Mouse (Mus musculus) large intestine, adult 2 months (tissue): ENCODE results near the gene Macf1. TPM values are rescaled to one million over a fixed set of nuclear protein-coding genes. Genes with fewer than 3 reads are reported as not detected.
A peak's percentile ranks its signal among the peaks of the same experiment; 100 is the strongest.

Source experiments
- DNase-seq: peaks from one replicate; pipeline ENCODE4 v3.0.0-alpha.2; 2012; ENCODE audit warnings: low read depth, low spot score
- WGBS: fragments of 180-500 bp; shearing (Covaris S2); methylation state at CpG from one replicate; pipeline ENCODE4 v1.1.7; 2018; 5-methylcytosine and 5-hydroxymethylcytosine counted together
- polyA plus RNA-seq: library from polyadenylated mRNA; depleted of rRNA; stranded (reverse); fragments of >200 nt; gene quantifications from 2 replicates; pipeline ENCODE4 v1.2.3, GENCODE M21; 2012

Gene Macf1
- polyA plus RNA-seq, 1 experiment = 23.4 TPM

GRCm38 (mm10) chr4:123395435-123396000 is 288.6 kb downstream of the Macf1 start:
- DNase-seq = no peak

DNA sequence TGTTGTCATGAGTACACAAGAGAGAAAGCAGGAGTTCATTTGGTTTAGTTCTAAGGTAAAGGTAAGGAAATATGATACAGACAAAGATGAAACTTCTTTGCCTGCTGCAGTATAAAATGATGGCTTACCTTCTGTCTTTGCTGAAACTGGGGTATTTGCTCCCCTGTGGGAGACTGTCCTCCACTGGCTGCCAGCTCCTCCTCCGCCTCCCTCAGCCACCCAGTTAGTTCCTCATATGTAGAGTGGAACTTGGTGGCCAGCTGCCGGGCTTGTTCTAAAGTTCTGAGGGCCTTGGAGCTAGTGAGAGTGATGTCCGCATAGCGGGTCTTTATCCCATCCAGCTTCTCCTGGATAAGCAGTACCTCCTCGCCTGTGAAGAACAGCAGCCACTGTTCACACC is 289.3 kb downstream of the Macf1 start:
- DNase-seq = no peak
- 94% methylated on average over 5 of the region's 5 CpGs for WGBS

More at GRCm38 (mm10) chr4:123395435-123396000, 288.6 kb downstream of the Macf1 start:
- 98% methylated on average over 2 of the region's 2 CpGs for WGBS

DNA sequence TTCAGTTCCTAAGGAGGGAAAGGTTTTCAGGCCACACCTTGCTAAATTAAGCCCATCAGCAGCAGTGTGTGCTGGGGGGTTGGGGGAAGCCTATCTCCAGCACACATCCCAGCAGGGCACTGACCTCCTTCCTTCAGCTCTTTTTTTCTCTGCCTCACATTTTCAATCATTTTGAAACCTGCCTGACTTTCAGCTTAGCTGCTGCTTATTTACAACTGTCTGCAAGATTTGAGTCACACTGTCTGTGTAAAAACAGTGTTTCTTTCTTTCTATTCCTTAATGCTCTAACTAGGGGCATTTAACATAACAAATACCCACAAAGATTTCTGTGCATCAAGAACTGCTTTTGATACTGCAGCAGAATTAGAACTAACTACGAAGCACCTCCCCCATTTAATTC is 289.9 kb downstream of the Macf1 start:
- WGBS = 96% methylated on average over 1 of the region's 1 CpGs
- DNase-seq = no peak

DNA sequence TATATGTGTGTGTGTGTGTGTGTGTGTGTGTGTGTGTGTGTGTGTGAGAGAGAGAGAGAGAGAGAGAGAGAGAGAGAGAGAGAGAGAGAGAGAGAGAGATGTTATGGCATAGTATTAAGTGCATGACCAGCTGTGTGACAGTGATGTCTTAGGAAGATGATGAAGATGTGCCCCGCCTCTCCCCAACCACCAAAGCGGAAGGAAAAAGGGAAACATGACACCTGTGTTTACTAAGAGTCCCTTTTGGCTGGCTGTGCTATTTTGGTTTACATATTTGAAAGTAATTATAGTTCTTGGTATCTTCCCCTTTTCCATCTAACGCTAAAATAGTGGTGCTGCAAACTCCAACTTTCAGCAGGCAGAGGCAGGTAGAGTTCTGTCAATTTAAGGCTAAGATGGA is 291.2 kb downstream of the Macf1 start:
- DNase-seq = no peak
- 94% methylated on average over 3 of the region's 3 CpGs for WGBS

- no peak for DNase-seq
- WGBS = 100% methylated on average over 1 of the region's 1 CpGs
Observed at GRCm38 (mm10) chr4:123392187-123392586, 292.0 kb downstream of the Macf1 start.

- 72% methylated on average over 1 of the region's 1 CpGs for WGBS
Observed at GRCm38 (mm10) chr4:123385028-123385427, 299.1 kb downstream of the Macf1 start.

GRCm38 (mm10) chr4:123383173-123383572 is 301.0 kb downstream of the Macf1 start:
- no peak for DNase-seq
- WGBS = 90% methylated on average over 7 of the region's 7 CpGs

More at GRCm38 (mm10) chr4:123385028-123385427, 299.1 kb downstream of the Macf1 start:
- no peak for DNase-seq

- no peak for DNase-seq
- 92% methylated on average over 4 of the region's 4 CpGs for WGBS
Observed at GRCm38 (mm10) chr4:123382051-123382450, 302.1 kb downstream of the Macf1 start.

DNA sequence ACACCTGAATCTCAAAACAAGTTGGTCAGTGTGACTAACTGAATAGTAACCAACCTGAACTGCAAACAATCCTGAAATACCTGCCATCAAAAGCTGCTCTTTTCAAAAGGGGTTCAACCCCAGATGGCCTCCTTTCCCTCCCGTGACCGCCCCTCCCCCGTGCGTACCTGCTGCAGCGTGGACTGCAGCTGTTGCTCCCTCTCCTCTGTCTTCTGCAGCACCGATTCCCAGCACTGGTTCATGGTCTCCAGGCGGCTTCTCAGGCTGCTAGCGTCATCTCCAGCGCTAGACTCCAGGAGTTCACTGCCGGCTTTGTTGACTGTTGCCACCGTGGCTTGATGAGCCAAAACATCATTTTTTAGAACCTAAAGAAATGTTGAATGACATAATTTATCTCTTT is 302.6 kb downstream of the Macf1 start:
- 93% methylated on average over 11 of the region's 11 CpGs for WGBS

GRCm38 (mm10) chr4:123376031-123376430 is 308.1 kb downstream of the Macf1 start:
- WGBS = 94% methylated on average over 3 of the region's 3 CpGs
- no peak for DNase-seq

More for the DNA sequence above, 302.6 kb downstream of the Macf1 start:
- DNase-seq = no peak

- 89% methylated on average over 12 of the region's 12 CpGs for WGBS
- DNase-seq = no peak
Observed at GRCm38 (mm10) chr4:123374316-123375008, 309.7 kb downstream of the Macf1 start.

DNA sequence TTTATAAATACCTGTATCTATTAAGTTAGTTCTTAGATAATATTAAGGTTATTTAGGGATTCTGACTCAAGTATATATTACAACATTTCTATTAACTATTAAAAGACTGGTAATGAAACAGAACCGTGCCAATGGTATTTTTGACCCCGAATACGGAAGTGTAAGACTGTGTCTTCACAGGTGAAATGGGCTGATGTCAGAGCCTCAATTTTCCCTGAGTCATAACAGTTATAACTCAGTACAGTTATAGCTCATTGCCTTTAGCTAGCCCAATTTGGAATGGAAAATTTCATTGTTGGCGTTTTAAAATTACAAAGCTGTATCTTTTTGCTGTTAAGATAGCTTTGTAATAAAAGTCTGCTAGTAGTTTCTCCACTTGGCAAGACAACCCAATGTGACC is 320.6 kb downstream of the Macf1 start:
- DNase-seq = no peak
- WGBS = 86% methylated on average over 4 of the region's 4 CpGs

DNA sequence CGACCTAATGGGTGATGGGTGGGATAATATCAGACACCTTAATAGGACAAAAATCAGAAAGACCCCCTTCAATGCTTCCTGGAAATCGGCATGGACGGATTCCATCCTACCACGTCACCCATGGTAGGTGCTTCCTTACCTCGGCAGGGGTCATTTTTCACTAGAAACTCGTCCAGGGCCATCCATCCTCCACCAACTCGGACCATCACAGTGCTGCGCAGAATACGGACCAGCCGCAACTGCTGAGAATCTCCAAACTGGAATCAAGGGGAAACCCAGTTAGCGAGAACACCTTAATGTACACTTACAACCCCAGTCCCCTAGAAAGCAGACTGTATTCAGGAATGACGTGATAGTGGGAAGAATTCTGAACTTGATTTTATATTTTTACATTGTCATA is 323.4 kb downstream of the Macf1 start:
- DNase-seq = no peak
- WGBS = 94% methylated on average over 12 of the region's 12 CpGs

DNA sequence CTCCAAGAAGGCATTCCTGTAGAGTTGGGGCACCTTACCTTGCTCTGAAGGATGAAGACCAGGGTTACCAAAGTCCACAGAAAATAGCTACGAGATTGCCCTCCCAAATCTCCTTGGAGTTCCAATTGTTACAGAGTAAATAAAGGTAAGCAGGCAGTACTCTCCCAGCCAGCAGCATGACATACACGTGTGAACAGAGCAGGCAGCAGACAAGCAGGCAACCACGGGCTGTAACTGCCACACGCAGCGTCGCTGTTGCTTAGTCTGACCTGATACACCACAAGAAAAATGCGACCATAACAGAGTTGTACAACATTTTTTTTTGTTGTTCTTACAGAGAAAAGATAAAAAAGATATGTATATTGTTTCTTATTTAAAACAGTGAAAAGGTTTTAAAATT is 325.5 kb downstream of the Macf1 start:
- WGBS = 86% methylated on average over 7 of the region's 7 CpGs

DNA sequence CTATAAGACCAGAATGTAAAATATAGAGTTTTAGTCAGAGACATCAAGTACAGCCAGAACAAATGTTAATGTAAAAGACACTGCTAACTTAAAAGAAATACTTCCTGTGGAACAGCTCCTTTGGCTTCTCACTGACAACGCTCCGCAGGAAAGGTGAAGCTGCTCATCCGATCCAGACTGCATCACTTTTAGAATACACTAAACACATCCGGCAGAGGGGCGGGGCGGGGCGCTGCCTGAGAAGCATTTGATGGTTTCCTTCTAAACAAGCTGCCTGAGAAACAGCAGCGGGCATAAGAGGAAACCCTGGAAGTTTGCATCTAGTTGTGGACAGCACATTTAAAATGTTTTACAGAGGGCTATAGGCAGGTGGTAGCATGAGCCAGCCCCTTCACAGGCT is 328.2 kb downstream of the Macf1 start:
- WGBS = 74% methylated on average over 8 of the region's 8 CpGs
- DNase-seq = no peak

More for the DNA sequence above, 325.5 kb downstream of the Macf1 start:
- no peak for DNase-seq

DNA sequence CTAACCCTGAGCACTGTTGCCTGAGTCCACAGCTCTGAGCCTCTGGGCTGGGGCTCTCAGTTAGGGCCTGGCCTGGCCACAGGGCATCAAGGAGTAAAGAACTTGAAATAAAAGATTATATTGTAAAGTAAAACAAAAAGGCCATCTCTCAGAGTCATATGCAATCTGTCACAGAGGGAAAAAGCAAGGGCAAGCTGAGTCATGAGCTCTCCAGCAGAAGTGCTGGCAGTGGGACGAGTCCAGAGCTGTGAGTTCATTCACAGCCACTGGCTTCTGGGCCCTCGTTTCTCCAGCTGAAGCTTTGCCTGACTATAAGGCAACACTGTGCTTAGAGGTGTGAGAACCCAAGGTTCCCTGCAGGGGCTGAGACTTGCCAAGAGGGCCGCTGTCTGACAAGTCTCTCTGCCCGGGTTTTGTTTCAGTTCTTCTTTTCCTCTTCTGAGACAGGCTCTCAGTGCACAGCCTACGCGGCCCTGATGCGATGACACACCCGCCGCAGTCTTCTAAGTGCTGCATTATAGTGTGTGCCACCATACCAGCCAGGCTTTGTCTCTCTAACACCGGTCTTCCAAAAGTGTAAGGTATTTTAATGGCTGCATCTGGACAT is 330.8 kb downstream of the Macf1 start:
- no peak for DNase-seq
- 89% methylated on average over 10 of the region's 10 CpGs for WGBS

- 3% methylated on average over 6 of the region's 6 CpGs for WGBS
- DNase-seq = peak; percentile 57
Observed at GRCm38 (mm10) chr4:123343471-123343789, 340.7 kb downstream of the Macf1 start.

GRCm38 (mm10) chr4:123342642-123343470 is 341.3 kb downstream of the Macf1 start, which contains the start of gene Bmp8a:
Bmp8a (minus strand) TSS chr4:123343252.
- peak; percentile 44 for DNase-seq
- WGBS = under 1% methylated on average over 65 of the region's 65 CpGs

- WGBS = 4% methylated on average over 43 of the region's 43 CpGs
- DNase-seq = no peak
Observed at GRCm38 (mm10) chr4:123342091-123342641, 342.0 kb downstream of the Macf1 start.

DNA sequence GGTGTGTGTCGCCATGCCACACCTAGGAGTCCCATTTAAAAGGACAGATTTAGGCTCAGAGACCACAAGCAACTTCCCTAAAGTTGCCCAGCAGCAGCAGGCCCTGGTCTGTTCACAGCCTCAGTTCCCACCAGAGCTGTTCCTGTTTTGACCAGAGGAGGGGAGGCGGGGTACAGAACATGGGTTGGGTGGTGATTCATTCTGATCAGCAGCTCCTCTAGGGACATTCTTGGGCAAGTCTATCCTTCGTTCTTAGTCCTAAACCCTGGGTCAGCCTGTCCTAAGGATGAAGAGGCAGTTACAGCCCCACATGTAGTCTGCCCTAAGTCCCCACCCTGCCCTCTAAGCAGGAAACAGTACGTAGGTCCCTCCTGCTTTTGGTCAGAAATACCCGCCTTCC is 343.9 kb downstream of the Macf1 start:
- 62% methylated on average over 5 of the region's 5 CpGs for WGBS
- DNase-seq = no peak
